Mouse (Mus musculus) kidney, adult 9 months (tissue): ENCODE measurements around the gene Pde3a.
A peak's percentile ranks its signal among the peaks of the same experiment; 100 is the strongest.
"Not testable (repeated sequence)": the region's sequence is repeated elsewhere in the genome, so short reads cannot be mapped to it uniquely, and the experiment has no call there.

ENCODE experiments used
- DNase-seq: peaks from one replicate; pipeline ENCODE4 v3.0.0; 2022

Pde3a gene

DNA sequence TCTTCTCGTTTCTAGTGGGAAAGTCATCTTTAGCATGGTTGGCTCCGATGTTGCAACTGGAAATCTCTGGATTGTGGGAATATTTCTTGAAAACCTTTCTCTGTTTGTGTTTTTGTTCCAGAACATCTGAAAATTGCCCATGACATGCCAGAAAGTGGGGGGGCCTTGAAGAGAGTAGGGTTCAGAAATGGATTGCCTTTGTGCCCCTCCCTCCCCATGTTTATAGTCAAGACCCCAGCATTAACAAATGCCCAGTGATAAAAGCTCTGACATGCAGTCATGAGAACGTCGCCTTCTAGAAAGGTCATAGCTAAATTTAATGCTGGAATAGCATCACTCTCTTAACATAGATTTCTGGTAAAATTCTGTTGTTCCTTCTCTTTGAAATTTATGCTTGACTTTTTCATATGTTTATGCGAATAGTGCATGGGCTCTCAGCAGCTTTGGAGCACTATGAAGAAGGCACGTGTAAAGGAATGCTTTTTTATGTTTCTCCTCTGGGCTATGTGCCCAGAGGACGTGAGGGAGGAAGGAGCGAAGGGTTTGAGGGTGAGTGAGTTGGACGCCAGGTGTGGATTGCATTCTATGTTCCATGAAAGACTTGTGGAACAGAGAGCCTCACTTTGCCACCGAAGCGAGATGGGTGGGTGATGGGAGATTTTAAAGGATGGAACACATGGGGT is 19.0 kb downstream of the Pde3a start:
- no peak for DNase-seq

DNA sequence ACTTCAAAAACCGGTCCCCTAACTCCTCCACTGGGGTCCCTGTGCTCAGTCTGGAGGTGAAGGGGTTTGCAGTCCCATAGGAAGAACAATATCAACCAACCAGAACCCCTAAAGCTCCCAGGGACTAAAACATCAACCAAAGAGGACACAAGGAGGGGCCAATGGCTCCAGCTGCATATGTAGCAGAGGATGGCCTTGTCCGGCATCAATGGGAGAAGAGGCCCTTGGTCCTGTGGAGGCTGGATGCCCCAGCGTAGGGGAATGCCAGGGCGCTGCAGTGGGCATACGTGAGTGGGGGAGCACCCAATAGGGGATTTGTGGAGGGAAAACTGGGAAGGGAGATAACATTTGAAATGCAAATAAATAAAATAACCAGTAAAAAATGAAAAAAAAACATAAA is 19.8 kb downstream of the Pde3a start:
- DNase-seq: no peak

GRCm38 (mm10) chr6:141271133-141271532 is 22.1 kb downstream of the Pde3a start:
- no peak for DNase-seq

GRCm38 (mm10) chr6:141271579-141271978 is 22.5 kb downstream of the Pde3a start:
- no peak for DNase-seq

GRCm38 (mm10) chr6:141273685-141274084 is 24.6 kb downstream of the Pde3a start:
- no peak for DNase-seq

GRCm38 (mm10) chr6:141281685-141282084 is 32.6 kb downstream of the Pde3a start:
- DNase-seq: no peak

- DNase-seq: no peak
Observed at GRCm38 (mm10) chr6:141282796-141283195, 33.7 kb downstream of the Pde3a start.

DNA sequence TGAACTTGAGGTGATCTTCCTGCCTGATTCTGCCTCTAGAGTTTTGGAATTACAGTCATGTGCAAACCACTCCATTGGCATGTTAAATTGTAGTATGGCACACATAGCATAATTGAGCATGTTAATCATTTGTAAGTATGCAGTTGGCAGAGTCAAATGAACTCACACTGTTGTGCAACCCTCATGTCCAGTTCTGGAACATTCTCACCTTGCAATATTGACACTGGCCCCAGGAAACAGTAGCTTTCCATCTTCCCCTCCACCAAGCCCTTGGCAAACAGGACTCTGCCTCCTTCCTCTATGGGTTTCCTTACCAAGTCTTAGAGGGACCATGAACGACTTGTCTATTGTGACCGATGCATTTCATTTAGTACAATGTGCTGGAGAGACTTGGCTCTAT is 42.1 kb downstream of the Pde3a start:
- DNase-seq: no peak

DNA sequence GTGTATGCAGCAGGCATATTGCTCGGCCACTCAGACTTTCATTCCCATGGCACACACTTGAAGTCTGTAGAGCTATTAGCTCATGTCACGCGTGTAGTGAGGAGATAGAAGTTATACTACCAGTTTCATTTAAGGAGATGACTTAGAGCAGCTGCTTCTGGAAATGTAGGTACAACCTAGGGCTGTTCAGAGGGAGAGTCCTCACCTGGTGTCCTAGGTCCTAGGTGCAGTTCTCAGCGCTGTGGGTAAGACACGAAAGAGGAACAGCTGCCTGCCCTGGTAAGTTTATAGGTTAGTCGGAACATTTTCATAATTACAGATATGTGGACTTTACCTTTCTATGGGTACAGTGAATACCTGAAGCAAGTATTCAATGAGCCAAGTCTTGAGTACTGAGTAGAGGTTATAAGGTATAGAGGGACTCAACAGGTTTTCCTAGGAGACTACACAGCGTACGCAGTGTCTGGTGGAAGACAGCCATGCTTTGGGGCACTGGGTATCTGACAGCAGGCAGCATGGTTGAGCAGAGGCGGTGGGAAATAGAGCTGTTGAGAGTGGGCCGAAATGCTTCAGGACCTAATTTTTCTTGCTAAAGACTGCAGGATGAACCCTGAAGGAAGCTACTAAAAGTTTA is 43.9 kb downstream of the Pde3a start:
- no peak for DNase-seq

GRCm38 (mm10) chr6:141293460-141293853 is 44.4 kb downstream of the Pde3a start:
- no peak for DNase-seq

- no peak for DNase-seq
Observed at GRCm38 (mm10) chr6:141295264-141295663, 46.2 kb downstream of the Pde3a start.

- no peak for DNase-seq
Observed at GRCm38 (mm10) chr6:141301750-141302748, 53.0 kb downstream of the Pde3a start.

DNA sequence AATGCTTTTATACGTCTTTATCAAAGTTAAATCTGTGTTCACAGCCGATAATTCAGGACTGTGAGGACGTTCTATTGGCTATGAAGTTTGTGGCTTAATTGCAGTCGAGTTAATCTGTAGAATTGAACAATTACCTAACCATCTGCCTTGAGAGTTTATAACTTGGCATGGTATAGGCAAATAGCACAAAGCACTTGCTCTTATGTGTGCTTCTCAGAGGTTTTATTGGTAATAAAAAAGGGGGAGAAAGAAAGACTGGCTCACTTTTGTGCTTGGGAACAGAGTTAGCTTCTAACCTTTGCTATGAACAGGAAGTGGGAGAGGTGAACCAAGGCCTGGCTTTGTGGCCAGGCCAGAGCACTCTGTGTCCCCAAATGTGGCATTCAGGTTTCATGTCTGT is 53.8 kb downstream of the Pde3a start:
- no peak for DNase-seq

DNA sequence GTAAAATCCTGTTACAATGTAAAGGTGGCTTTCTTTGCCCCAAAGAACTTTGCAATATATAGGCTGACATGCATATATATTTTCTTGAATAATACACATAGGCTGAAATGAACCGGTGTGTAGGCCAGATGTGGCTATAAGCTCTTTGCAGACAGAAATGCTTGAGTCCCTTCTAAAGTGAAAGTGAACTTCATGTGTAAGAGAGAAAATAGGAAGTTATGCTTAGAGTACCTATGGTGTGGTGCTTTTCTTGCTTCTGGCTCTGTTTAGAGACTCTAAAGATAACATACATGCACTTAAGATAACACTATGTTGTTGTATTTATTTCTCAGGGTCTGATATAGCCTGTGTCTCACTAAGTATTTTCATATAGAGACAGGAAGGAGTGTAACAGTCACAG is 58.3 kb downstream of the Pde3a start:
- DNase-seq: no peak

DNA sequence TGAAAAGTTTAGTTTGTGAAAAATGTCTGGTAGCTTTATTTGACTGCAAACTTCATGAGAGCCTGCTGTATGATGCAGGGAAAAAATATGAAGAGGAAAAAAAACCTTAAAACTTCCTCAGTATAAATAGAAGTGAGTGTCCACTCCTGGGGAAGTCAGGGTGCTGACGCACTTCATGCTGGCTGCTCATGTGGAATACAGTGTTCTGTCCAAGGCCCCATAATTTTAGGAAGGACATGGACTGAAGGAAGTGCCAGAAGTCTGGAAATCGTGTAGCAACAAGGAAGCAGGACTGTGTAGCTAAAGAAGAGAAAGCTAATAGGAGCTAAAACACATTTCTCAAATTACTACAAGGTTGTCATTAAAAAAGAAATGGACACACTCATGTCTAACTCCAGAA is 59.4 kb downstream of the Pde3a start:
- peak; percentile 43 for DNase-seq

- peak; percentile 25 for DNase-seq
Observed at GRCm38 (mm10) chr6:141309872-141310271, 60.8 kb downstream of the Pde3a start.

DNA sequence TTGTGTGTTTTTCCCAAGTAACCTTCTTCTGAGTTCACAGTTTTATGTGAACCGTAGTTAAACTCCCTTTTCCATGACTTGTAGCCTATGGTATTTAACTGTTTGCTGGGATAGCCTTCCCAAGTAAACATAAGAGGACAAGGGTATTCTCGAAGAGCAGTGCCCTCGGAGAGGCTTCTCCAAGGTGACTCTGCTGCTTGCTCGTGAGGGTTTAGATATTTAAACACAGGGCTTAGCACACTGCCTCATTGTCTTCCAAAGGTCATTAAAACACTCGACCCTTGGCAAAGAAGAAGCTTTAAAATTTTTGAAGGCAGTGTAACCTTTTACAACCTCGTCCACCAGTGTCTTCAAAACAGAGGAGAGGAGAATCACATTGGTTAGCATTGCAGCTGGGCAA is 61.3 kb downstream of the Pde3a start:
- no peak for DNase-seq

- DNase-seq: no peak
Observed at GRCm38 (mm10) chr6:141311615-141312014, 62.5 kb downstream of the Pde3a start.

GRCm38 (mm10) chr6:141313112-141313511 is 64.0 kb downstream of the Pde3a start:
- DNase-seq: no peak

DNA sequence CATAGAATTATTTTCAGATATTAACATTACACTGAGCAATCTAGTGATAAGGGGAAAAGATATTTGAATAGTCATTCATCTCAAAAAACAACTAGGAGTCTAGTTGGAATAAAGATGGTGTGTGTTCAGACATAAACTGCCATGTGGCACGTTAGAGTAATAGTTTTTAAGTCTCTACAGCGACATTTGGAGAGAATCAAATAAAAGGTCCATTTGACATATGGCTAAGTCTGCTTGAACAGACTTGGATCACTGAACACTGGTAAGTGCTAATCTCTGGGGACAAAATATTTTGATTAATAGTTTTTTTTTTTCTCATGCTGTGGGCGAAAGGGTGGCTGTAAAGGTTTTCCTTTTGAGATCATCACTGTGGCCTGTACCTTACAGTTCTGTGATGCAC is 69.4 kb downstream of the Pde3a start:
- no peak for DNase-seq

- DNase-seq: no peak
Observed at GRCm38 (mm10) chr6:141321253-141321652, 72.2 kb downstream of the Pde3a start.

- DNase-seq: no peak
Observed at GRCm38 (mm10) chr6:141322961-141323360, 73.9 kb downstream of the Pde3a start.

- DNase-seq: not testable (repeated sequence)
Observed at GRCm38 (mm10) chr6:141327134-141327533, 78.1 kb downstream of the Pde3a start.

GRCm38 (mm10) chr6:141328071-141328470 is 79.0 kb downstream of the Pde3a start:
- DNase-seq: peak; percentile 83
